Mouse (Mus musculus) liver, embryonic 13.5 days (tissue): ENCODE measurements around the gene Rbpj. TPM values are rescaled to one million over a fixed set of nuclear protein-coding genes. Genes with fewer than 3 reads are reported as not detected.

Experiments used
- ATAC-seq: fragments of 200-750 bp; cut with Nextera tagmentation; 2 replicates; pipeline ENCODE4 v1.8.0; 2017; ENCODE audit warnings: low read depth, mild to moderate bottlenecking, moderate number of reproducible peaks, moderate library complexity
- DNase-seq: peaks from one replicate; pipeline ENCODE4 v3.0.0; 2022
- H3K27ac ChIP-seq: fragments of 300-500 bp; sonication (generic); 2 replicates; pipeline ENCODE4 v1.5.1; 2015; ENCODE audit warnings: moderate library complexity, mild to moderate bottlenecking, inconsistent platforms
- H3K27me3 ChIP-seq: fragments of 300-500 bp; sonication (generic); 2 replicates; pipeline ENCODE4 v1.6.1; 2015; ENCODE audit warnings: mild to moderate bottlenecking, inconsistent platforms
- H3K36me3 ChIP-seq: fragments of 300-500 bp; sonication (generic); 2 replicates; pipeline ENCODE4 v1.6.1; 2015; ENCODE audit warnings: mild to moderate bottlenecking, inconsistent platforms
- H3K4me1 ChIP-seq: fragments of 300-500 bp; sonication (generic); replicated peaks from 2 replicates; pipeline ENCODE4 v1.6.1; 2015; ENCODE audit warnings: inconsistent platforms
- H3K4me2 ChIP-seq: fragments of 300-500 bp; sonication (generic); 2 replicates; pipeline ENCODE4 v1.6.1; 2015; ENCODE audit warnings: inconsistent platforms, mild to moderate bottlenecking, moderate library complexity
- H3K4me3 ChIP-seq: fragments of 300-500 bp; sonication (generic); replicated peaks from 2 replicates; pipeline ENCODE4 v1.5.1; 2015; ENCODE audit warnings: mild to moderate bottlenecking, inconsistent platforms
- H3K9ac ChIP-seq: fragments of 300-500 bp; sonication (generic); 2 replicates; pipeline ENCODE4 v1.6.1; 2015; ENCODE audit warnings: mild to moderate bottlenecking, inconsistent platforms
- H3K9me3 ChIP-seq: fragments of 300-500 bp; sonication (generic); replicated peaks from 2 replicates; pipeline ENCODE4 v1.6.1; 2016; ENCODE audit warnings: inconsistent platforms
- WGBS: fragments of 180-500 bp; shearing (Covaris S2); methylation state at CpG from one replicate; pipeline ENCODE4 v1.1.7; 2015; ENCODE audit not compliant: insufficient replicate concordance; 5-methylcytosine and 5-hydroxymethylcytosine counted together
- polyA plus RNA-seq: library from polyadenylated mRNA; unstranded; fragments of >200 nt; fragmentation: Nextera tagmentation; extraction: Ambion mirVana; gene quantifications from 2 replicates; pipeline ENCODE4 v1.2.1, GENCODE M21; 2015

The Rbpj gene
- polyA plus RNA-seq, 1 experiment from 2014 or later, result 7.4 TPM

GRCm38 (mm10) chr5:53494536-53495159, 28.7 kb downstream of the Rbpj start:
- 67% methylated on average over 17 of the region's 17 CpGs for WGBS
- Histone ChIP-seq H3K27me3 (no peaks in the 10 kb centered on the region), H3K9ac (no peak overlapping the region), H3K4me1 (no peaks in the 10 kb centered on the region), H3K4me2 (no peak overlapping the region), H3K9me3 (no peaks in the 10 kb centered on the region), H3K36me3 (no peaks in the 10 kb centered on the region), H3K27ac (no peak overlapping the region), H3K4me3 (no peak overlapping the region)
- DNase-seq (no peak), ATAC-seq (no peak)

GRCm38 (mm10) chr5:53496846-53497549, 31.0 kb downstream of the Rbpj start:
- Histone ChIP-seq H3K27me3 (no peaks in the 10 kb centered on the region), H3K9ac (no peak overlapping the region), H3K4me3 (no peak overlapping the region), H3K27ac (no peak overlapping the region), H3K4me2 (no peak overlapping the region), H3K9me3 (no peaks in the 10 kb centered on the region), H3K36me3 (no peaks in the 10 kb centered on the region), H3K4me1 (no peaks in the 10 kb centered on the region)
- no peak for ATAC-seq
- WGBS, result 65% methylated on average over 9 of the region's 9 CpGs
- DNase-seq, result no peak

- Histone ChIP-seq H3K4me2 (no peak overlapping the region), H3K36me3 (no peaks in the 10 kb centered on the region), H3K9ac (no peak overlapping the region), H3K4me1 (no peaks in the 10 kb centered on the region), H3K4me3 (no peak overlapping the region), H3K27ac (no peak overlapping the region), H3K9me3 (no peaks in the 10 kb centered on the region), H3K27me3 (no peaks in the 10 kb centered on the region)
- WGBS, result 62% methylated on average over 3 of the region's 3 CpGs
- no peak for DNase-seq
- ATAC-seq, result no peak
Observed at GRCm38 (mm10) chr5:53499571-53499970, 33.6 kb downstream of the Rbpj start.

GRCm38 (mm10) chr5:53500509-53501145, 34.7 kb downstream of the Rbpj start:
- DNase-seq (no peak), ATAC-seq (no peak)
- 75% methylated on average over 10 of the region's 10 CpGs for whole genome bisulfite sequencing
- Histone ChIP-seq H3K9ac (no peak overlapping the region), H3K4me2 (no peak overlapping the region), H3K4me3 (no peak overlapping the region), H3K36me3 (no peaks in the 10 kb centered on the region), H3K4me1 (no peaks in the 10 kb centered on the region), H3K9me3 (no peaks in the 10 kb centered on the region), H3K27me3 (no peaks in the 10 kb centered on the region), H3K27ac (no peak overlapping the region)

GRCm38 (mm10) chr5:53503261-53503660, 37.3 kb downstream of the Rbpj start:
- no peak overlapping the region for H3K4me2 ChIP-seq
- no peaks in the 10 kb centered on the region for H3K4me1 ChIP-seq
- ATAC-seq (no peak), DNase-seq (no peak)
- H3K9me3 ChIP-seq, result no peaks in the 10 kb centered on the region
- 49% methylated on average over 3 of the region's 3 CpGs for WGBS
- H3K27ac ChIP-seq, result no peak overlapping the region
- no peak overlapping the region for H3K9ac ChIP-seq
- H3K27me3 ChIP-seq, result no peaks in the 10 kb centered on the region
- no peaks in the 10 kb centered on the region for H3K36me3 ChIP-seq
- no peak overlapping the region for H3K4me3 ChIP-seq

- H3K4me1 ChIP-seq, result no peaks in the 10 kb centered on the region
- no peak for DNase-seq
- no peak for ATAC-seq
- no peak overlapping the region for H3K4me3 ChIP-seq
- no peak overlapping the region for H3K4me2 ChIP-seq
- 67% methylated on average over 6 of the region's 6 CpGs for WGBS
- H3K27me3 ChIP-seq, result no peaks in the 10 kb centered on the region
- no peak overlapping the region for H3K9ac ChIP-seq
- no peaks in the 10 kb centered on the region for H3K9me3 ChIP-seq
- no peaks in the 10 kb centered on the region for H3K36me3 ChIP-seq
- H3K27ac ChIP-seq, result no peak overlapping the region
Observed at GRCm38 (mm10) chr5:53505751-53506150, 39.8 kb downstream of the Rbpj start.

GRCm38 (mm10) chr5:53507371-53507770, 41.4 kb downstream of the Rbpj start:
- DNase-seq (no peak), ATAC-seq (no peak)
- Histone ChIP-seq H3K9ac (no peak overlapping the region), H3K27ac (no peak overlapping the region), H3K27me3 (no peaks in the 10 kb centered on the region), H3K4me3 (no peak overlapping the region), H3K36me3 (no peaks in the 10 kb centered on the region), H3K9me3 (no peaks in the 10 kb centered on the region), H3K4me1 (no peaks in the 10 kb centered on the region), H3K4me2 (no peak overlapping the region)
- WGBS, result 63% methylated on average over 5 of the region's 5 CpGs

- Histone ChIP-seq H3K9ac (no peak overlapping the region), H3K36me3 (no peaks in the 10 kb centered on the region), H3K9me3 (no peaks in the 10 kb centered on the region), H3K27me3 (no peaks in the 10 kb centered on the region), H3K4me3 (no peak overlapping the region), H3K4me2 (no peak overlapping the region), H3K27ac (no peak overlapping the region), H3K4me1 (no peaks in the 10 kb centered on the region)
- DNase-seq (no peak), ATAC-seq (no peak)
- WGBS, result 55% methylated on average over 10 of the region's 10 CpGs
Observed at GRCm38 (mm10) chr5:53509465-53509864, 43.5 kb downstream of the Rbpj start.

- H3K36me3 ChIP-seq, result no peaks in the 10 kb centered on the region
- DNase-seq (no peak), ATAC-seq (no peak)
- no peak overlapping the region for H3K9ac ChIP-seq
- H3K27ac ChIP-seq, result no peak overlapping the region
- no peaks in the 10 kb centered on the region for H3K4me1 ChIP-seq
- no peaks in the 10 kb centered on the region for H3K9me3 ChIP-seq
- H3K4me3 ChIP-seq, result no peak overlapping the region
- H3K4me2 ChIP-seq, result no peak overlapping the region
- H3K27me3 ChIP-seq, result no peaks in the 10 kb centered on the region
- WGBS, result 62% methylated on average over 2 of the region's 2 CpGs
Observed at GRCm38 (mm10) chr5:53509927-53510326, 44.0 kb downstream of the Rbpj start.

GRCm38 (mm10) chr5:53511426-53511825, 45.5 kb downstream of the Rbpj start:
- Histone ChIP-seq H3K4me2 (no peak overlapping the region), H3K4me1 (no peaks in the 10 kb centered on the region), H3K27me3 (no peaks in the 10 kb centered on the region), H3K9me3 (no peaks in the 10 kb centered on the region), H3K27ac (no peak overlapping the region), H3K9ac (no peak overlapping the region), H3K4me3 (no peak overlapping the region), H3K36me3 (no peaks in the 10 kb centered on the region)
- no peak for DNase-seq
- 51% methylated on average over 4 of the region's 4 CpGs for WGBS
- no peak for ATAC-seq

- no peak for ATAC-seq
- Histone ChIP-seq H3K27me3 (no peaks in the 10 kb centered on the region), H3K4me2 (no peak overlapping the region), H3K9ac (no peak overlapping the region), H3K9me3 (no peaks in the 10 kb centered on the region), H3K4me1 (no peaks in the 10 kb centered on the region), H3K4me3 (no peak overlapping the region), H3K36me3 (no peaks in the 10 kb centered on the region), H3K27ac (no peak overlapping the region)
- DNase-seq, result no peak
- 69% methylated on average over 4 of the region's 4 CpGs for WGBS
Observed at GRCm38 (mm10) chr5:53514959-53515612, 49.1 kb downstream of the Rbpj start.
